In genomic region chr15:42220005-42220404, GRCm38 (mm10) we compare ENCODE assay signal across 26 mouse cellular contexts.
"Had no signal": no experiment of that assay in that cellular context is flagged by ENCODE, and none has a peak within 500 bp of the region (broad histone marks: within the 10 kb centered on the region; RNA-seq: fewer than 3 reads in every experiment).

No protein-coding gene starts in this region.

- H3K9me3 ChIP-seq: heart, embryonic 10.5 days; heart, embryonic 12.5 days; hindbrain, embryonic 10.5 days; hindbrain, embryonic 12.5 days; intestine, embryonic 15.5 days; limb, embryonic 12.5 days; liver, embryonic 13.5 days; liver, embryonic 15.5 days had no signal

- H3K9ac ChIP-seq: heart, embryonic 12.5 days; hindbrain, embryonic 12.5 days; hindbrain, embryonic 14.5 days; intestine, embryonic 15.5 days; limb, embryonic 12.5 days; liver, embryonic 13.5 days; liver, embryonic 15.5 days had no signal

- ATAC-seq: forebrain, embryonic 16.5 days; hindbrain, embryonic 16.5 days; inflammation-experienced regulatory T-cells, adult 6 months; intestine, embryonic 15.5 days; intestine, postnatal 0 days had no signal

- H3K4me2 ChIP-seq: heart, embryonic 12.5 days; hindbrain, embryonic 12.5 days; hindbrain, embryonic 14.5 days; intestine, embryonic 15.5 days; limb, embryonic 12.5 days; liver, embryonic 11.5 days; liver, embryonic 13.5 days; liver, embryonic 15.5 days had no signal

- DNase-seq: gastrocnemius, adult 2 months; gastrocnemius, postnatal 10 days; gastrocnemius, postnatal 36 days; heart, adult 18-20 months; heart, postnatal 10 days; heart, postnatal 4 days; kidney, adult 2 months; kidney, adult 9 months; kidney, postnatal 36 days; liver; liver, embryonic 13.5 days had no signal

- H3K36me3 ChIP-seq: heart, embryonic 10.5 days; heart, embryonic 12.5 days; hindbrain, embryonic 10.5 days; hindbrain, embryonic 12.5 days; intestine, embryonic 15.5 days; limb, embryonic 12.5 days; liver, embryonic 13.5 days; liver, embryonic 15.5 days had no signal

- H3K27ac ChIP-seq: gastrocnemius, adult 2 months; heart, embryonic 10.5 days; hindbrain, embryonic 10.5 days; hindbrain, embryonic 12.5 days; hindbrain, embryonic 14.5 days; intestine, embryonic 15.5 days; layer of hippocampus, adult 2 months; left cerebral cortex, adult 2 months; limb, embryonic 12.5 days; liver, embryonic 13.5 days; liver, embryonic 15.5 days had no signal

- H3K4me3 ChIP-seq: gastrocnemius, adult 2 months; heart, embryonic 10.5 days; heart, embryonic 12.5 days; hindbrain, embryonic 10.5 days; hindbrain, embryonic 12.5 days; intestine, embryonic 15.5 days; layer of hippocampus, adult 2 months; left cerebral cortex, adult 2 months; limb, embryonic 12.5 days; liver, embryonic 13.5 days; liver, embryonic 15.5 days had no signal

- H3K27me3 ChIP-seq: heart, embryonic 12.5 days; hindbrain, embryonic 12.5 days; intestine, embryonic 15.5 days; limb, embryonic 12.5 days; liver, embryonic 13.5 days; liver, embryonic 15.5 days had no signal

- H3K4me1 ChIP-seq: heart, embryonic 10.5 days; heart, embryonic 12.5 days; hindbrain, embryonic 10.5 days; hindbrain, embryonic 12.5 days; intestine, embryonic 15.5 days; liver, embryonic 13.5 days; liver, embryonic 15.5 days had no signal
